Mouse (Mus musculus) MEL-GATA-1-ER (cell line): Measurements from ENCODE around the gene Olfr355.

Experiments used
- DNase-seq: peaks from one replicate; pipeline ENCODE4 v3.0.0-alpha.2; 2012; ENCODE audit warnings: low read depth; ENCODE audit errors: extremely low read depth

The Olfr355 gene

GRCm38 (mm10) chr2:36928797-36929196 is at the start of gene Olfr355:
Gene Olfr355, minus strand, starts transcription at chr2:36928897.
- DNase-seq, result no peak

- no peak for DNase-seq
Observed at GRCm38 (mm10) chr2:36936821-36937220, 8.1 kb upstream of the Olfr355 start, which contains the start of gene Olfr356. Gene Olfr356, plus strand, starts transcription at chr2:36937121.

DNA sequence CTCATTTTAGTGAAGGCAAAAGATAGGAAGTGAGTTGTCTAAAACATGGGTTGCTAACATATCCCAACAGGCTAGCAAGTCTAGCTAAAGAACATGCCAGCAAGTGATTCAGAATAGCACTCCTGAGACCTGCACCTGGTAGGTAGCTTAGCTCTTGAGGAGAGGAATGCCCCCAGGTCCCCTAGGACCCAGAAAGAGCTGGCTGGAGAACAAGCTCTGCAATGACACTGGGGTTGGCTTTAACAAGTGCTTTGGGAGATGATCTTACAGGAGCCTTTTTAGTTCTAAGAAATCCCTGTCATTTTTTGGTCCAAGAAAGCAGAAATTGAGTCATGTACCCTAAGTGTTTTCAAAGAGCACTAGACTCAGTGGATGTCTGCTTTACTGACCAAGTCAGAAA is 23.3 kb downstream of the Olfr355 start, which contains the start of gene Olfr354:
Gene Olfr354 (plus strand): TSS at position 301 of the 400 bp plus-strand sequence.
- no peak for DNase-seq

GRCm38 (mm10) chr2:36897114-36897513 is 31.6 kb downstream of the Olfr355 start:
- DNase-seq, result no peak

GRCm38 (mm10) chr2:36892836-36893235 is 35.9 kb downstream of the Olfr355 start, which contains the start of gene Olfr353:
Gene Olfr353, minus strand, starts transcription at chr2:36892936.
- no peak for DNase-seq
